Mouse (Mus musculus) midbrain, embryonic 15.5 days (tissue): Measurements from ENCODE around the gene Zfp800. TPM values are rescaled to one million over a fixed set of nuclear protein-coding genes. Genes with fewer than 3 reads are reported as not detected.

Source experiments
- ATAC-seq: fragments of 200-750 bp; cut with Nextera tagmentation; replicated peaks from 2 replicates; pipeline ENCODE4 v1.8.0; 2017; ENCODE audit warnings: moderate TSS enrichment
- H3K27ac ChIP-seq: fragments of 300-500 bp; sonication (generic); 2 replicates; pipeline ENCODE4 v1.5.1; 2015; ENCODE audit warnings: mild to moderate bottlenecking, inconsistent platforms
- H3K27me3 ChIP-seq: fragments of 300-500 bp; sonication (generic); replicated peaks from 2 replicates; pipeline ENCODE4 v1.6.1; 2015; ENCODE audit warnings: inconsistent platforms
- H3K36me3 ChIP-seq: fragments of 300-500 bp; sonication (generic); replicated peaks from 2 replicates; pipeline ENCODE4 v1.6.1; 2015; ENCODE audit warnings: inconsistent platforms
- H3K4me1 ChIP-seq: fragments of 300-500 bp; sonication (generic); 2 replicates; pipeline ENCODE4 v1.6.1; 2015; ENCODE audit warnings: inconsistent platforms
- H3K4me2 ChIP-seq: fragments of 300-500 bp; sonication (generic); 2 replicates; pipeline ENCODE4 v1.6.1; 2015; ENCODE audit warnings: inconsistent platforms, mild to moderate bottlenecking, moderate library complexity
- H3K4me3 ChIP-seq: fragments of 300-500 bp; sonication (generic); 2 replicates; pipeline ENCODE4 v1.5.1; 2015; ENCODE audit warnings: mild to moderate bottlenecking, inconsistent platforms
- H3K9ac ChIP-seq: fragments of 300-500 bp; sonication (generic); 2 replicates; pipeline ENCODE4 v1.6.1; 2015; ENCODE audit warnings: mild to moderate bottlenecking, inconsistent platforms
- H3K9me3 ChIP-seq: fragments of 300-500 bp; sonication (generic); 2 replicates; pipeline ENCODE4 v1.6.1; 2016; ENCODE audit warnings: inconsistent platforms
- WGBS: fragments of 180-500 bp; shearing (Covaris S2); methylation state at CpG from one replicate; pipeline ENCODE4 v1.1.7; 2015; ENCODE audit warnings: mixed read lengths; 5-methylcytosine and 5-hydroxymethylcytosine counted together
- polyA plus RNA-seq: library from polyadenylated mRNA; unstranded; fragments of >200 nt; fragmentation: Nextera tagmentation; extraction: Ambion mirVana; gene quantifications from 2 replicates; pipeline ENCODE4 v1.2.1, GENCODE M21; 2015

Gene Zfp800
- polyA plus RNA-seq, 1 experiment from 2014 or later: 22.2 TPM

DNA sequence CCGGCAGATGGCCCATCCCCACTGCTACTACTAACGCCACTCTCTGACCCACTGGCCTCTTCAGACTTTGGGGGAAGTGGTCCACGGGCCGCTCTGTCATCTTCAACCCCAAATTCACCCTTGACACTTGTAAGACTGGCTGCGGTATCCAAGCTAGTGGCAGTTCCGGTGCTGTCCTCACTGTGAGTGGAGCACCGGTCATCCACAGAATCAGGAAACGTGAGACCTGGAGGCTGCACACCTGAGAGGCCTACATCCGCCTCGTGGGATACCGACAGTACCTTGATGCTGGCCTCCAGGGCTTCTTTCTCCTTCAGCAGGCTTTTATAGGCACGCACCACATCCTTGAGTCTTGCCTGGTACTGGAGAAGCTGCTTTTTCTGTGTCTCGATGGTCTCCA lies 23.1 kb upstream of the Zfp800 start:
- Histone ChIP-seq H3K36me3 (peaks cover 25% of the 10 kb centered on the region), H3K27me3 (no peaks in the 10 kb centered on the region), H3K4me3 (peak overlapping the region; percentile 67), H3K4me2 (peak overlapping the region; percentile 91), H3K9me3 (no peaks in the 10 kb centered on the region), H3K27ac (no peak overlapping the region), H3K4me1 (peaks cover 48% of the 10 kb centered on the region), H3K9ac (peak overlapping the region; percentile 65)
- WGBS: 30% methylated on average over 13 of the region's 13 CpGs
- no peak for ATAC-seq

- peaks cover 27% of the 10 kb centered on the region for H3K36me3 ChIP-seq
- peak overlapping the region; percentile 65; the same call in 1 of the 2 replicates for H3K9ac ChIP-seq
- H3K4me1 ChIP-seq: peaks cover 43% of the 10 kb centered on the region
- WGBS: 77% methylated on average over 17 of the region's 17 CpGs
- ATAC-seq: no peak
- H3K9me3 ChIP-seq: no peaks in the 10 kb centered on the region
- H3K27ac ChIP-seq: no peak overlapping the region
- peak overlapping the region; percentile 67 for H3K4me3 ChIP-seq
- H3K4me2 ChIP-seq: peak overlapping the region; percentile 91
- H3K27me3 ChIP-seq: no peaks in the 10 kb centered on the region
These were observed 22.6 kb upstream of the Zfp800 start for GRCm38 (mm10) chr6:28420361-28420760.

- no peak overlapping the region for H3K27ac ChIP-seq
These were observed 21.9 kb upstream of the Zfp800 start for GRCm38 (mm10) chr6:28419673-28420072.

GRCm38 (mm10) chr6:28418449-28418848 lies 20.6 kb upstream of the Zfp800 start:
- H3K27ac ChIP-seq: no peak overlapping the region
- 82% methylated on average over 14 of the region's 14 CpGs for WGBS
- H3K36me3 ChIP-seq: peaks cover 29% of the 10 kb centered on the region
- H3K9ac ChIP-seq: no peak overlapping the region
- H3K9me3 ChIP-seq: no peaks in the 10 kb centered on the region
- ATAC-seq: no peak
- H3K27me3 ChIP-seq: no peaks in the 10 kb centered on the region
- H3K4me3 ChIP-seq: no peak overlapping the region
- peaks cover 30% of the 10 kb centered on the region for H3K4me1 ChIP-seq
- no peak overlapping the region for H3K4me2 ChIP-seq

More at GRCm38 (mm10) chr6:28419673-28420072, 21.9 kb upstream of the Zfp800 start:
- Histone ChIP-seq H3K27me3 (no peaks in the 10 kb centered on the region), H3K4me2 (peak overlapping the region; percentile 91), H3K9ac (no peak overlapping the region), H3K9me3 (no peaks in the 10 kb centered on the region), H3K36me3 (peaks cover 29% of the 10 kb centered on the region), H3K4me3 (no peak overlapping the region; the same call in 1 of the 2 replicates), H3K4me1 (peaks cover 36% of the 10 kb centered on the region)
- WGBS: 81% methylated on average over 2 of the region's 2 CpGs
- no peak for ATAC-seq

- Histone ChIP-seq H3K4me2 (no peak overlapping the region), H3K27me3 (no peaks in the 10 kb centered on the region), H3K4me1 (peaks cover 25% of the 10 kb centered on the region), H3K27ac (no peak overlapping the region), H3K36me3 (peaks cover 29% of the 10 kb centered on the region), H3K9ac (no peak overlapping the region), H3K4me3 (no peak overlapping the region), H3K9me3 (no peaks in the 10 kb centered on the region)
- no peak for ATAC-seq
- WGBS: 86% methylated on average over 4 of the region's 4 CpGs
These were observed 19.2 kb upstream of the Zfp800 start for GRCm38 (mm10) chr6:28416981-28417380.

DNA sequence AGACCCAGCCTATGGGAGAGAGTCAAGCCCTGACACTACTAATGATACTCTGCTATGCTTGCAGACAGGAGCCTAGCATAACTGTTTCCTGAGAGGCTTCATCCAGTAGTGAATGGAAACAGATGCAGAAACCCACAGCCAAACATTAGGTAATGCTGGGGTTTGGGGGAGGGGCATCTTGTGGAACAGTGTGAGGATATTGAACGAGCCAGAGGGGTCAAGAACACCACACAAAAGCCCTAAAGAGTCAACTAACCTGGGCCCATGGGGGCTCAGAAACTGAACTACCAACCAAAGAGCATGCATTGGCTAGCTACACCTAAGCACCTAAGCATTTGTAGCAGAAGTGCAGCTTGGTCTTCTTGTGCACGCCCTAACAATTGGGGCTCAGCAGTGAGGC lies 13.4 kb upstream of the Zfp800 start:
- H3K4me2 ChIP-seq: no peak overlapping the region
- no peaks in the 10 kb centered on the region for H3K4me1 ChIP-seq
- no peaks in the 10 kb centered on the region for H3K27me3 ChIP-seq
- no peak overlapping the region for H3K27ac ChIP-seq
- ATAC-seq: no peak
- no peak overlapping the region for H3K4me3 ChIP-seq
- H3K36me3 ChIP-seq: peaks cover 5% of the 10 kb centered on the region; the same call in 1 of the 2 replicates
- 80% methylated on average over 2 of the region's 2 CpGs for WGBS
- no peak overlapping the region for H3K9ac ChIP-seq
- no peaks in the 10 kb centered on the region for H3K9me3 ChIP-seq

- Histone ChIP-seq H3K9ac (no peak overlapping the region), H3K27me3 (no peaks in the 10 kb centered on the region), H3K36me3 (no peaks in the 10 kb centered on the region), H3K9me3 (no peaks in the 10 kb centered on the region), H3K4me1 (no peaks in the 10 kb centered on the region), H3K27ac (no peak overlapping the region), H3K4me2 (no peak overlapping the region), H3K4me3 (no peak overlapping the region)
- no peak for ATAC-seq
- WGBS: 91% methylated on average over 9 of the region's 9 CpGs
These were observed 12.2 kb upstream of the Zfp800 start for GRCm38 (mm10) chr6:28410053-28410452.

DNA sequence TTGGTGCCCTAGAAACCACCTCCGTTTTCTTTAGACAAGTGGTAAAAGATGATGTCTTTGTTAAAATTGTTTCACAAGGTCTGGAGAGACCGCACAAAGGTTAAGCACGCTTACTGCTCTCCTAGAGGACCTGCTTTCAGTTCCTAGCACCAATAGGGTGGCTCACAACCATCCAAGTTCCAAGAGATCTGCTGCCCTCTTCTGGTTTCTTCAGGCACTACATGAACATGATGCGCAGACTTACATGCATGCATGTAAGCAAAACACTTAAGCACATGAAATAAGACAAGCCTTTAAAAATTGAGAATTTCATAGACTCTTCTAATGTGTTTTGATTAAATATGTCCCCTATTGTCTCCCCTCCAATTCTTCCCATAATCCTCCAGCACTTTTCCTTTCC lies 2.0 kb upstream of the Zfp800 start:
- Histone ChIP-seq H3K9ac (no peak overlapping the region), H3K27me3 (no peaks in the 10 kb centered on the region), H3K36me3 (no peaks in the 10 kb centered on the region), H3K4me3 (no peak overlapping the region), H3K27ac (no peak overlapping the region), H3K9me3 (no peaks in the 10 kb centered on the region), H3K4me1 (peaks cover 19% of the 10 kb centered on the region), H3K4me2 (no peak overlapping the region)
- ATAC-seq: no peak
- WGBS: 92% methylated on average over 4 of the region's 4 CpGs

DNA sequence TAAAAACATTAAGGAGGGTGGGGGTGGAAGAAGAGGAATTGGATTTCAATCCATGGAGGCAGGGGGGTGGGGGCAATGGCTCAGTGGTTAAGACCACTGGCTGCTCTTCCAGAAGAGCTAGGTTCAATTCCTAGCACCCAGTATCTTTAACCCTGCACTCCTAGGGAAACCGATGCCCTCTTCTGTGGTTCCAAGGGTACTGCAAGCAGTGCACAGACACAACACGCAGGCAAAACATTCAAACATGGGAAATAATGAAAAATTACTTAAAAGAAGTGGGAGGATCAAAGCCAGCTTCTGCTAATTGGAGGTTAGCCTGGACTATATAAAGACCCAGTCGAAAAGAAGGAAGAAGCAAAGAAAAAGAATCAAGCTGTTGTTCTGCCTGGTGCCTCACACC lies 921 bp upstream of the Zfp800 start:
- Histone ChIP-seq H3K27ac (no peak overlapping the region), H3K27me3 (no peaks in the 10 kb centered on the region), H3K9me3 (no peaks in the 10 kb centered on the region), H3K9ac (no peak overlapping the region), H3K4me2 (no peak overlapping the region), H3K4me1 (peaks cover 19% of the 10 kb centered on the region), H3K4me3 (no peak overlapping the region), H3K36me3 (no peaks in the 10 kb centered on the region)
- ATAC-seq: no peak
- whole genome bisulfite sequencing: 88% methylated on average over 3 of the region's 3 CpGs

- Histone ChIP-seq H3K4me2 (peak overlapping the region; percentile 95), H3K27me3 (no peaks in the 10 kb centered on the region), H3K36me3 (no peaks in the 10 kb centered on the region), H3K9me3 (no peaks in the 10 kb centered on the region), H3K27ac (peak overlapping the region; percentile 66), H3K4me1 (peaks cover 19% of the 10 kb centered on the region), H3K9ac (0 out of 2 replicates have a peak overlapping the region, but pooled peaks have one; percentile 0), H3K4me3 (peak overlapping the region; percentile 54)
- under 1% methylated on average over 19 of the region's 19 CpGs for WGBS
- peak; percentile 74 for ATAC-seq
These were observed 850 bp downstream of the Zfp800 start for GRCm38 (mm10) chr6:28396853-28397457.

- Histone ChIP-seq H3K9me3 (no peaks in the 10 kb centered on the region), H3K9ac (no peak overlapping the region), H3K27ac (0 out of 2 replicates have a peak overlapping the region, but pooled peaks have one; percentile 66), H3K4me1 (peaks cover 19% of the 10 kb centered on the region), H3K36me3 (no peaks in the 10 kb centered on the region), H3K4me3 (peak overlapping the region; percentile 54), H3K4me2 (peak overlapping the region; percentile 95), H3K27me3 (no peaks in the 10 kb centered on the region)
- WGBS: 11% methylated on average over 15 of the region's 15 CpGs
- ATAC-seq: no peak; the same call in 1 of the 2 replicates
These were observed 1.6 kb downstream of the Zfp800 start for GRCm38 (mm10) chr6:28396051-28396852.

GRCm38 (mm10) chr6:28389038-28389437 lies 8.8 kb downstream of the Zfp800 start:
- Histone ChIP-seq H3K36me3 (no peaks in the 10 kb centered on the region), H3K4me1 (no peaks in the 10 kb centered on the region), H3K27ac (no peak overlapping the region), H3K9ac (no peak overlapping the region), H3K4me3 (no peak overlapping the region), H3K9me3 (no peaks in the 10 kb centered on the region), H3K27me3 (no peaks in the 10 kb centered on the region), H3K4me2 (no peak overlapping the region)
- ATAC-seq: no peak
- WGBS: 94% methylated on average over 3 of the region's 3 CpGs
